Mouse (Mus musculus) intestine, embryonic 14.5 days (tissue): ENCODE measurements around the gene Sox8. TPM values are rescaled to one million over a fixed set of nuclear protein-coding genes. Genes with fewer than 3 reads are reported as not detected.

Source experiments
- ATAC-seq: fragments of 200-750 bp; cut with Nextera tagmentation; replicated peaks from 2 replicates; pipeline ENCODE4 v1.8.0; 2017; ENCODE audit warnings: low read depth, moderate number of reproducible peaks, moderate TSS enrichment, moderate library complexity; ENCODE audit not compliant: low FRiP score, low TSS enrichment
- DNase-seq: peaks from one replicate; pipeline ENCODE4 v3.0.0-alpha.2; 2018; ENCODE audit warnings: low spot score
- H3K27ac ChIP-seq: fragments of 300-500 bp; sonication (generic); 2 replicates; pipeline ENCODE4 v1.5.1; 2014; ENCODE audit warnings: low read depth, mild to moderate bottlenecking, control low read depth
- H3K27me3 ChIP-seq: fragments of 300-500 bp; sonication (generic); replicated peaks from 2 replicates; pipeline ENCODE4 v1.6.1; 2014; ENCODE audit warnings: low read length, control low read depth; ENCODE audit not compliant: control insufficient read depth, insufficient read depth
- H3K36me3 ChIP-seq: fragments of 300-500 bp; sonication (generic); 2 replicates; pipeline ENCODE4 v1.6.1; 2014; ENCODE audit warnings: low read length, control low read depth; ENCODE audit not compliant: control insufficient read depth, insufficient read depth
- H3K4me1 ChIP-seq: fragments of 300-500 bp; sonication (generic); replicated peaks from 2 replicates; pipeline ENCODE4 v1.6.1; 2014; ENCODE audit warnings: low read length, control low read depth, mixed read lengths; ENCODE audit not compliant: control insufficient read depth, insufficient read depth
- H3K4me2 ChIP-seq: fragments of 300-500 bp; sonication (generic); 2 replicates; pipeline ENCODE4 v1.6.1; 2014; ENCODE audit warnings: low read length
- H3K4me3 ChIP-seq: fragments of 300-500 bp; sonication (generic); 2 replicates; pipeline ENCODE4 v1.5.1; 2014; ENCODE audit warnings: low read depth, low read length, control low read depth, mixed read lengths
- H3K9ac ChIP-seq: fragments of 300-500 bp; sonication (generic); 2 replicates; pipeline ENCODE4 v1.6.1; 2014; ENCODE audit warnings: mild to moderate bottlenecking, low read length
- H3K9me3 ChIP-seq: fragments of 300-500 bp; sonication (generic); 2 replicates; pipeline ENCODE4 v1.6.1; 2016; ENCODE audit warnings: low read length, control low read depth; ENCODE audit not compliant: control insufficient read depth
- WGBS: fragments of 180-500 bp; shearing (Covaris S2); extraction: QIAGEN DNeasy Blood & Tissue Kit; methylation state at CpG from one replicate; pipeline ENCODE4 v1.1.7; 2014; 5-methylcytosine and 5-hydroxymethylcytosine counted together
- polyA plus RNA-seq: library from polyadenylated mRNA; unstranded; fragments of >200 nt; fragmentation: Nextera tagmentation; extraction: Ambion mirVana; gene quantifications from 2 replicates; pipeline ENCODE4 v1.2.1, GENCODE M21; 2014

The Sox8 gene
- polyA plus RNA-seq, 1 experiment from 2014 or later, result 9.1 TPM

DNA sequence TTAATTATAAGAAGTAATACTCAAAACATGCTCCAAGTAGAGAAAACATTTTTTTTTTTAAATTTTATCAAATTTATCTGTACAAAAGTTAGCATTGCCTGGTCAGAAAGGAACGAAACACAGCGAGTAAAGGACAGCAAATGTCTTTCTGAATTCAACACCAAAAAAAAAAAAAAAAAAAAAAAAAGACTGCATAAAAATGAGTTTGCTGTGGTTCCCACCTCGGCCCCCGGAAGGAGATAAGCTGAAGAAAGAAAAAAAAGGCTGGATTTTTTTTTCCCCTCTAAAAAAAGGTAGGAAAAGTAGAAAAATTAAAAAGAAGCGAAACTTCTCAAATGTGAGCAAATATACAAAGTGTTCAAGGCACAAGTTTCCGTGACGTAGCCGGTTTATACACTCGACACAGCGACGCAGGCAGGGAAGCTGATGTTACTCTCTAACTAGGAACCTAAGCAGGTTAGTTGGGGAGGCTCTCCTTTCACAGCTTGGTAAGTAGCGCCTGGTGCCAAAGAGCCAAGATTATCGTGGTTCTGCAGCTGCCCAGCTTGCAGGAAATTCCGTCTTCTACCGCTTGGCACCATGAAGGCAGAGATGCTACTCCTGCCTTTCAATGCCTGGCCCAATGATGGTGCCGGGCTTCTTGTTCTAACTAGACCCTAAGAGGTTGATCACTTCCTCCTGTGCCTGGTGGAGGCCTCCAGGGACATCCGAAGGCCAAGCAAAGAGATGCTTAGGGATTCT is 4.5 kb downstream of the Sox8 start:
- Histone ChIP-seq H3K27me3 (peaks cover 18% of the 10 kb centered on the region), H3K27ac (peak overlapping the region; percentile 51; the same call in 1 of the 2 replicates), H3K9ac (no peak overlapping the region), H3K4me1 (peaks cover 6% of the 10 kb centered on the region; the same call in 1 of the 2 replicates), H3K9me3 (no peaks in the 10 kb centered on the region), H3K4me3 (no peak overlapping the region), H3K4me2 (no peak overlapping the region), H3K36me3 (no peaks in the 10 kb centered on the region)
- DNase-seq, result no peak
- no peak for ATAC-seq
- 75% methylated on average over 17 of the region's 17 CpGs for WGBS

DNA sequence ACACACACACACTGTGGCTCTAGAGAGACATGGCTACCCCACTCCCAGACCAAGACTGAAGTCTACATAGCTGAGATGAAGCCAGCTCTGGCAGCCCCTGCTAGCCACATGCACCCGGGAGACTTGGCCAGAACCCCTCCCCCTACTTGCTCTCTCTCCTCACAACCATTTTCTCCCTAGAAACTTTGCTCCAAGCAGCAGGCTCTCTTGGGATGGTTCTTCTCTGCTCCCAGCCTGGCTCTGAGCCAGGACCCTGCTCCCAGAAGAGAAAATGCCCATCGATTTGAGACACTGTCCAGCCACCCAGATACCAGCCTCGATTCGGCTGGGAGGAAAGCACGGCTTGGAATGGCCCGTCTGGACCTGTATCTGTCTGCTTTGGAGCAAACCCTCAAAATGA is 5.2 kb downstream of the Sox8 start:
- WGBS, result 25% methylated on average over 6 of the region's 6 CpGs
- Histone ChIP-seq H3K27ac (peak overlapping the region; percentile 51; the same call in 1 of the 2 replicates), H3K4me3 (no peak overlapping the region), H3K36me3 (no peaks in the 10 kb centered on the region), H3K4me2 (peak overlapping the region; percentile 11; the same call in 1 of the 2 replicates), H3K4me1 (peaks cover 6% of the 10 kb centered on the region; the same call in 1 of the 2 replicates), H3K9me3 (no peaks in the 10 kb centered on the region), H3K9ac (no peak overlapping the region), H3K27me3 (peaks cover 17% of the 10 kb centered on the region)
- DNase-seq, result no peak
- peak; percentile 10; the same call in 1 of the 2 replicates for ATAC-seq

- DNase-seq, result no peak
- no peak for ATAC-seq
- WGBS, result 74% methylated on average over 5 of the region's 5 CpGs
- Histone ChIP-seq H3K4me2 (no peak overlapping the region), H3K36me3 (no peaks in the 10 kb centered on the region), H3K27me3 (peaks cover 9% of the 10 kb centered on the region), H3K4me1 (0 out of 2 replicates have a peak, but pooled peaks cover 6% of the 10 kb centered on the region), H3K4me3 (no peak overlapping the region), H3K9ac (no peak overlapping the region), H3K9me3 (no peaks in the 10 kb centered on the region), H3K27ac (no peak overlapping the region)
Measured at GRCm38 (mm10) chr17:25564481-25564880, 6.0 kb downstream of the Sox8 start.

DNA sequence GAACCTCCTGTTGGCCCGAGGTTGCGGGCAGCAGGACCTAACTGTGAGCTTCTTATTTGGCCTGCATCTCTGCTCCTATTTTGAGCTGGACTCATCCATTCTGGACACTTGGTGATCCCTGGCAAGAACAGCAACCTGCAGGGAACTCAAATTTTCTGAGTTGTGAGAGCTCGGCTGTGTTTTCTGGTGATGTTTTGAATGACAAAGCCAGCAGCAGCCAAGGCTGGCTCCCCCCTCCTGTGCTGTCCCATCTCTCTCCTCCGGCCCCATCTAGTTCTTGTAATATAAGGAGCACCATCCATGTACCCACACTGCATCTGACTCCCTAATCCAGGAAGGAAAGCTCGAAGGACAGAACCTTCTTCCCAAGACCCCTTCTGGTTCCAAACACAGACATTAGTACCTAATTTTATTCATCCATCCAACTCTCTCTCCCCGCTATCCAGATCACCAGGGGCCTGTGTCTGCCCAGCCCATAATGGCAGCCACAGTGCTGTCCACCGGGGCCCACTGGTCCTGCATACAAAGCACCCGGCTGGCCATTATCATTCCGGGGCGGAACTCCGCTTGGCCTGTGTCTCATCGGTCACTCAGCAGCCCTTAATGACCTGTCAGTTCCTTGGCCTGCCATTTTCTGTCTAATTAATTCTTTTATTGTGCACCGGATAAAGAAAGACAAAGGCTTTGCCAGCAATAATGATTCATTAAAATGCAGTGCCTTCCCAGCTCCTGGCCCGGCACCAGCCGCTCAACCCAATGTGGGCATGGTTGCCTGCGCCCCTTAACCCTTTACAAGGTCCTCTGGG is 9.1 kb downstream of the Sox8 start:
- Histone ChIP-seq H3K4me2 (no peak overlapping the region), H3K27me3 (peaks cover 4% of the 10 kb centered on the region; the same call in 1 of the 2 replicates), H3K4me1 (peaks cover 12% of the 10 kb centered on the region), H3K4me3 (no peak overlapping the region), H3K9ac (no peak overlapping the region), H3K27ac (no peak overlapping the region), H3K9me3 (no peaks in the 10 kb centered on the region), H3K36me3 (no peaks in the 10 kb centered on the region)
- ATAC-seq (no peak), DNase-seq (no peak)
- 82% methylated on average over 16 of the region's 16 CpGs for WGBS

GRCm38 (mm10) chr17:25560554-25561222 is 9.8 kb downstream of the Sox8 start:
- WGBS, result 50% methylated on average over 5 of the region's 5 CpGs
- no peak overlapping the region for H3K4me2 ChIP-seq
- no peak overlapping the region for H3K4me3 ChIP-seq
- no peaks in the 10 kb centered on the region for H3K9me3 ChIP-seq
- peaks cover 4% of the 10 kb centered on the region; the same call in 1 of the 2 replicates for H3K27me3 ChIP-seq
- H3K36me3 ChIP-seq, result no peaks in the 10 kb centered on the region
- peaks cover 18% of the 10 kb centered on the region for H3K4me1 ChIP-seq
- ATAC-seq, result no peak
- no peak overlapping the region for H3K27ac ChIP-seq
- H3K9ac ChIP-seq, result no peak overlapping the region
- DNase-seq, result no peak

DNA sequence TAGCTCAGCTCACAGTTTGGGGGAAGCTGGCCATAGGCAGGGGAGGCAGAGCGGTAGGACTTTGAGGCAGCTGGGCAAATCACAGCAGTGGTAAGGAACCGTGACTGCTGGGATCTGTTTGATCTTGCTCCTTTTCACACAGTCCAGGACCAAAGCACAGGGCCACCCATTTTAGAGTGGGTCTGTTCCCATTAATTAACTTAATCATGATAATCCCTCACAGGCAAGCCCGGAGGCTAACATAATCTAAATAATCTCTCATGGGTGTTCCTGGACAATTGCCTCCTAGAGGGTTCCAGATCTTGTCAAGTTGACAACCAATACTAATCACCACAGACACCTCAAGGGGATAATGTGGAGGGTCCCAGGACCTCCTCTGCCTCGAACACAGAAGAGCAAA is 10.9 kb downstream of the Sox8 start:
- no peak for ATAC-seq
- Histone ChIP-seq H3K4me2 (no peak overlapping the region), H3K27me3 (peaks cover 4% of the 10 kb centered on the region; the same call in 1 of the 2 replicates), H3K36me3 (no peaks in the 10 kb centered on the region), H3K9ac (no peak overlapping the region), H3K27ac (no peak overlapping the region), H3K9me3 (no peaks in the 10 kb centered on the region), H3K4me3 (no peak overlapping the region), H3K4me1 (peaks cover 15% of the 10 kb centered on the region)
- no peak for DNase-seq
- WGBS, result 51% methylated on average over 4 of the region's 4 CpGs

GRCm38 (mm10) chr17:25556630-25557354 is 13.7 kb downstream of the Sox8 start:
- peak overlapping the region; percentile 52 for H3K4me2 ChIP-seq
- H3K27me3 ChIP-seq, result peaks cover 4% of the 10 kb centered on the region; the same call in 1 of the 2 replicates
- no peaks in the 10 kb centered on the region for H3K36me3 ChIP-seq
- ATAC-seq, result no peak
- DNase-seq, result no peak
- peak overlapping the region; percentile 24 for H3K4me3 ChIP-seq
- peaks cover 12% of the 10 kb centered on the region for H3K4me1 ChIP-seq
- peak overlapping the region; percentile 36; the same call in 1 of the 2 replicates for H3K27ac ChIP-seq
- no peak overlapping the region for H3K9ac ChIP-seq
- no peaks in the 10 kb centered on the region for H3K9me3 ChIP-seq
- WGBS, result 12% methylated on average over 21 of the region's 21 CpGs
